Mouse (Mus musculus): ENCODE measurements at regions not wholly inside any gene's neighbourhood (a gene's known extent, or its start where the extent isn't known, plus 50 kb on each side); places are given as distances from the start of the nearest gene placed in this dataset.

GRCm38 (mm10) chr16:24282194-24282683 is 111.1 kb upstream of the Lpp start:
- 41% methylated on average over 6 of the region's 6 CpGs for WGBS
- no peak overlapping the region for H3K27ac ChIP-seq (ENCODE audit: insufficient read depth, low read length)
- peaks cover 7% of the 10 kb centered on the region for H3K4me1 ChIP-seq (ENCODE audit: control insufficient read depth, insufficient read depth, low read length)
- peak; percentile 46 to 67 for DNase-seq
- H3K4me3 ChIP-seq (replicated peaks; ENCODE audit: insufficient read depth, low read depth, low read length): no peak overlapping the region
- no peak for TF ChIP-seq POLR2A (IDR thresholded peaks at IDR 0.05; ENCODE audit: borderline replicate concordance, insufficient read depth, low read length)
- TF ChIP-seq CTCF (IDR thresholded peaks at IDR 0.05; ENCODE audit: borderline replicate concordance, insufficient read depth, low read depth, low read length): 0 out of 2 replicates have a peak, but pooled peaks have one; percentile 22
- no peaks in the 10 kb centered on the region for H3K27me3 ChIP-seq (ENCODE audit: control insufficient read depth, insufficient read depth, low read length)

- Histone ChIP-seq H3K4me3 (replicated peaks; ENCODE audit: insufficient read depth, low read depth, low read length) (no peak overlapping the region), H3K4me1 (ENCODE audit: control insufficient read depth, insufficient read depth, low read length) (peaks cover 7% of the 10 kb centered on the region), H3K27ac (ENCODE audit: insufficient read depth, low read length) (no peak overlapping the region; the same call in 1 of the 2 replicates), H3K27me3 (ENCODE audit: control insufficient read depth, insufficient read depth, low read length) (no peaks in the 10 kb centered on the region)
- 78% methylated on average over 5 of the region's 5 CpGs for WGBS
- DNase-seq: no peak
- TF ChIP-seq CTCF (IDR thresholded peaks at IDR 0.05; ENCODE audit: borderline replicate concordance, insufficient read depth, low read depth, low read length): no peak
- no peak for TF ChIP-seq POLR2A (IDR thresholded peaks at IDR 0.05; ENCODE audit: borderline replicate concordance, insufficient read depth, low read length)
Observed at GRCm38 (mm10) chr16:24281561-24281960, 111.7 kb upstream of the Lpp start.

- H3K4me3 ChIP-seq (replicated peaks; ENCODE audit: insufficient read depth, low read depth, low read length): no peak overlapping the region
- H3K4me1 ChIP-seq (ENCODE audit: control insufficient read depth, insufficient read depth, low read length): peaks cover 7% of the 10 kb centered on the region
- TF ChIP-seq POLR2A (IDR thresholded peaks at IDR 0.05; ENCODE audit: borderline replicate concordance, insufficient read depth, low read length) (no peak), CTCF (IDR thresholded peaks at IDR 0.05; ENCODE audit: borderline replicate concordance, insufficient read depth, low read depth, low read length) (no peak)
- WGBS: 35% methylated on average over 7 of the region's 7 CpGs
- no peaks in the 10 kb centered on the region for H3K27me3 ChIP-seq (ENCODE audit: control insufficient read depth, insufficient read depth, low read length)
- H3K27ac ChIP-seq (ENCODE audit: insufficient read depth, low read length): no peak overlapping the region
- DNase-seq: peak; percentile 35 to 47
Observed at GRCm38 (mm10) chr16:24277857-24278256, 115.5 kb upstream of the Lpp start.

- H3K4me1 ChIP-seq (ENCODE audit: control insufficient read depth, insufficient read depth, low read length): no peaks in the 10 kb centered on the region
- H3K27me3 ChIP-seq (ENCODE audit: control insufficient read depth, insufficient read depth, low read length): no peaks in the 10 kb centered on the region
- DNase-seq: no peak
- no peak overlapping the region for H3K27ac ChIP-seq (ENCODE audit: insufficient read depth, low read length)
- TF ChIP-seq POLR2A (IDR thresholded peaks at IDR 0.05; ENCODE audit: borderline replicate concordance, insufficient read depth, low read length) (no peak), CTCF (IDR thresholded peaks at IDR 0.05; ENCODE audit: borderline replicate concordance, insufficient read depth, low read depth, low read length) (no peak)
- no peak overlapping the region for H3K4me3 ChIP-seq (replicated peaks; ENCODE audit: insufficient read depth, low read depth, low read length)
- 94% methylated on average over 6 of the region's 6 CpGs for WGBS
Observed at GRCm38 (mm10) chr16:24262701-24263100, 130.6 kb upstream of the Lpp start.

- Histone ChIP-seq H3K4me1 (ENCODE audit: control insufficient read depth, insufficient read depth, low read length) (no peaks in the 10 kb centered on the region), H3K27me3 (ENCODE audit: control insufficient read depth, insufficient read depth, low read length) (no peaks in the 10 kb centered on the region), H3K27ac (ENCODE audit: insufficient read depth, low read length) (no peak overlapping the region), H3K4me3 (replicated peaks; ENCODE audit: insufficient read depth, low read depth, low read length) (no peak overlapping the region)
- DNase-seq: no peak
- WGBS: 91% methylated on average over 3 of the region's 3 CpGs
- TF ChIP-seq POLR2A (IDR thresholded peaks at IDR 0.05; ENCODE audit: borderline replicate concordance, insufficient read depth, low read length) (no peak), CTCF (IDR thresholded peaks at IDR 0.05; ENCODE audit: borderline replicate concordance, insufficient read depth, low read depth, low read length) (no peak)
Observed at GRCm38 (mm10) chr16:24259711-24260230, 133.5 kb upstream of the Lpp start.

GRCm38 (mm10) chr16:24258991-24259390 is 134.3 kb upstream of the Lpp start:
- H3K27me3 ChIP-seq (ENCODE audit: control insufficient read depth, insufficient read depth, low read length): no peaks in the 10 kb centered on the region
- no peaks in the 10 kb centered on the region for H3K4me1 ChIP-seq (ENCODE audit: control insufficient read depth, insufficient read depth, low read length)
- no peak overlapping the region for H3K4me3 ChIP-seq (replicated peaks; ENCODE audit: insufficient read depth, low read depth, low read length)
- WGBS: 96% methylated on average over 1 of the region's 1 CpGs
- no peak for DNase-seq
- TF ChIP-seq CTCF (IDR thresholded peaks at IDR 0.05; ENCODE audit: borderline replicate concordance, insufficient read depth, low read depth, low read length) (no peak), POLR2A (IDR thresholded peaks at IDR 0.05; ENCODE audit: borderline replicate concordance, insufficient read depth, low read length) (no peak)
- no peak overlapping the region for H3K27ac ChIP-seq (ENCODE audit: insufficient read depth, low read length)

- H3K27ac ChIP-seq (ENCODE audit: insufficient read depth, low read length): no peak overlapping the region
- 64% methylated on average over 10 of the region's 10 CpGs for whole genome bisulfite sequencing
- no peaks in the 10 kb centered on the region for H3K4me1 ChIP-seq (ENCODE audit: control insufficient read depth, insufficient read depth, low read length)
- no peaks in the 10 kb centered on the region for H3K27me3 ChIP-seq (ENCODE audit: control insufficient read depth, insufficient read depth, low read length)
- no peak overlapping the region for H3K4me3 ChIP-seq (replicated peaks; ENCODE audit: insufficient read depth, low read depth, low read length)
- TF ChIP-seq CTCF (IDR thresholded peaks at IDR 0.05; ENCODE audit: borderline replicate concordance, insufficient read depth, low read depth, low read length): no peak
- no peak for TF ChIP-seq POLR2A (IDR thresholded peaks at IDR 0.05; ENCODE audit: borderline replicate concordance, insufficient read depth, low read length)
- DNase-seq: no peak
Observed at GRCm38 (mm10) chr16:24255037-24255436, 138.3 kb upstream of the Lpp start.

GRCm38 (mm10) chr16:24254590-24254989 is 138.7 kb upstream of the Lpp start:
- no peak for DNase-seq
- TF ChIP-seq CTCF (IDR thresholded peaks at IDR 0.05; ENCODE audit: borderline replicate concordance, insufficient read depth, low read depth, low read length): no peak
- no peak for TF ChIP-seq POLR2A (IDR thresholded peaks at IDR 0.05; ENCODE audit: borderline replicate concordance, insufficient read depth, low read length)
- no peak overlapping the region for H3K27ac ChIP-seq (ENCODE audit: insufficient read depth, low read length)
- no peaks in the 10 kb centered on the region for H3K27me3 ChIP-seq (ENCODE audit: control insufficient read depth, insufficient read depth, low read length)
- no peaks in the 10 kb centered on the region for H3K4me1 ChIP-seq (ENCODE audit: control insufficient read depth, insufficient read depth, low read length)
- H3K4me3 ChIP-seq (replicated peaks; ENCODE audit: insufficient read depth, low read depth, low read length): no peak overlapping the region

Measured in cerebellum, adult 2 months (tissue).